Mouse (Mus musculus): ENCODE measurements around the gene Pelp1. TPM values are rescaled to one million over a fixed set of nuclear protein-coding genes. Genes with fewer than 3 reads are reported as not detected.

The Pelp1 gene
- 10 to 100 TPM; 52.1 to 55.9 TPM for total RNA-seq (2021)

- intact Hi-C loops (cut with DNase I), result loop anchor here (10.0 kb wide), 1 partner anchor 345 kb away; no protein-coding TSS in a partner anchor
- peak; percentile 98 for DNase-seq
These were observed at the start of gene Pelp1 for GRCm38 (mm10) chr11:70409594-70410296. Gene Pelp1 (minus strand): TSS chr11:70410031.

- intact Hi-C loops (cut with DNase I), result no loop called here
- DNase-seq, result no peak
These were observed 49.1 kb upstream of the Pelp1 start, which contains the start of gene Zmynd15 for GRCm38 (mm10) chr11:70458688-70459600. Gene Zmynd15 (plus strand): TSS chr11:70459433.

- no peak for DNase-seq
- intact Hi-C loops (cut with DNase I), result loop anchor here (5.0 kb wide), 1 partner anchor 54 kb away; the partner anchor contains the start of gene Tm4sf5
These were observed 43.6 kb upstream of the Pelp1 start for GRCm38 (mm10) chr11:70453261-70454044.

GRCm38 (mm10) chr11:70451797-70452498, 42.1 kb upstream of the Pelp1 start, which contains the start of gene Med11:
Gene Med11 (plus strand): TSS chr11:70451919.
- intact Hi-C loops (cut with DNase I), result loop anchor here (5.0 kb wide), 1 partner anchor 55 kb away; the partner anchor contains the start of gene Tm4sf5
- peak; percentile 98 for DNase-seq

GRCm38 (mm10) chr11:70450926-70451325, 41.1 kb upstream of the Pelp1 start:
- no peak for DNase-seq
- intact Hi-C loops (cut with DNase I), result loop anchor here (5.0 kb wide), 1 partner anchor 56 kb away; the partner anchor contains the start of gene Tm4sf5

GRCm38 (mm10) chr11:70447373-70447772, 37.5 kb upstream of the Pelp1 start:
- no peak for DNase-seq
- intact Hi-C loops (cut with DNase I), result loop anchor here (10.0 kb wide), 1 partner anchor 157 kb away; no protein-coding TSS in a partner anchor

GRCm38 (mm10) chr11:70446756-70447155, 36.9 kb upstream of the Pelp1 start:
- DNase-seq, result no peak
- intact Hi-C loops (cut with DNase I), result loop anchor here (10.0 kb wide), 1 partner anchor 158 kb away; no protein-coding TSS in a partner anchor

GRCm38 (mm10) chr11:70444667-70445066, 34.8 kb upstream of the Pelp1 start:
- intact Hi-C loops (cut with DNase I), result loop anchor here (10.0 kb wide), 1 partner anchor 160 kb away; no protein-coding TSS in a partner anchor
- no peak for DNase-seq

- intact Hi-C loops (cut with DNase I), result loop anchor here (10.0 kb wide), 1 partner anchor 161 kb away; no protein-coding TSS in a partner anchor
- DNase-seq, result no peak
These were observed 34.1 kb upstream of the Pelp1 start for GRCm38 (mm10) chr11:70443964-70444363.

GRCm38 (mm10) chr11:70441882-70442281, 32.1 kb upstream of the Pelp1 start:
- DNase-seq, result no peak
- intact Hi-C loops (cut with DNase I), result loop anchor here (10.0 kb wide), 1 partner anchor 163 kb away; no protein-coding TSS in a partner anchor

- intact Hi-C loops (cut with DNase I), result loop anchor here (10.0 kb wide), 1 partner anchor 164 kb away; no protein-coding TSS in a partner anchor
- no peak for DNase-seq
These were observed 30.8 kb upstream of the Pelp1 start for GRCm38 (mm10) chr11:70440637-70441036.

- no peak for DNase-seq
- intact Hi-C loops (cut with DNase I), result no loop called here
These were observed 29.0 kb upstream of the Pelp1 start for GRCm38 (mm10) chr11:70438728-70439374.

GRCm38 (mm10) chr11:70437426-70437825, 27.6 kb upstream of the Pelp1 start:
- intact Hi-C loops (cut with DNase I), result no loop called here
- DNase-seq, result no peak

- DNase-seq, result no peak
- intact Hi-C loops (cut with DNase I), result no loop called here
These were observed 25.6 kb upstream of the Pelp1 start for GRCm38 (mm10) chr11:70435476-70435875.

GRCm38 (mm10) chr11:70433951-70434350, 24.1 kb upstream of the Pelp1 start:
- DNase-seq, result no peak
- intact Hi-C loops (cut with DNase I), result no loop called here

GRCm38 (mm10) chr11:70433569-70433943, 23.7 kb upstream of the Pelp1 start:
- no peak for DNase-seq
- intact Hi-C loops (cut with DNase I), result no loop called here

- intact Hi-C loops (cut with DNase I), result no loop called here
- peak; percentile 66 for DNase-seq
These were observed 23.2 kb upstream of the Pelp1 start for GRCm38 (mm10) chr11:70432895-70433568.

Measured in left cerebral cortex, postnatal 4 days (tissue).